Mouse (Mus musculus) bone marrow macrophage, adult 2 months (primary cell): ENCODE data around the gene Keap1. TPM values are rescaled to one million over a fixed set of nuclear protein-coding genes. Genes with fewer than 3 reads are reported as not detected.
"Not testable (repeated sequence)": the region's sequence is repeated elsewhere in the genome, so short reads cannot be mapped to it uniquely, and the experiment has no call there.

Source experiments
- H3K27ac ChIP-seq: 2 replicates; pipeline ENCODE4 v1.5.1; 2012; ENCODE audit warnings: low read depth, low read length; ENCODE audit not compliant: insufficient read depth
- H3K4me1 ChIP-seq: 2 replicates; pipeline ENCODE4 v1.6.1; 2012; ENCODE audit warnings: low read length; ENCODE audit not compliant: control insufficient read depth, insufficient read depth
- H3K4me3 ChIP-seq: 2 replicates; pipeline ENCODE4 v1.5.1; 2012; ENCODE audit warnings: mild to moderate bottlenecking, low read length, moderate library complexity; ENCODE audit not compliant: insufficient read depth
- CTCF ChIP-seq: IDR thresholded peaks from 2 replicates; pipeline ENCODE4 v1.5.1; 2012; ENCODE audit warnings: low read depth, mild to moderate bottlenecking, low read length, moderate library complexity
- POLR2A ChIP-seq: IDR thresholded peaks from 2 replicates; pipeline ENCODE4 v1.6.1; 2012; ENCODE audit warnings: mild to moderate bottlenecking, low read depth, low read length, borderline replicate concordance
- polyA plus RNA-seq: library from polyadenylated mRNA; stranded (reverse); fragments of >200 nt; gene quantifications from 2 replicates; pipeline ENCODE4 v1.2.4, GENCODE M21; 2012; ENCODE audit not compliant: missing spikeins, insufficient read depth, insufficient read length

Keap1 gene
- polyA plus RNA-seq, 1 experiment: 36.4 TPM

GRCm38 (mm10) chr9:21204156-21204527 lies 35.0 kb downstream of the Keap1 start:
- TF ChIP-seq POLR2A (no peak), CTCF (no peak)
- Histone ChIP-seq H3K4me3 (no peak overlapping the region), H3K27ac (no peak overlapping the region), H3K4me1 (peaks cover 13% of the 10 kb centered on the region)

GRCm38 (mm10) chr9:21198960-21199359 lies 40.2 kb downstream of the Keap1 start:
- TF ChIP-seq POLR2A (no peak), CTCF (no peak)
- Histone ChIP-seq H3K4me3 (no peak overlapping the region), H3K27ac (no peak overlapping the region), H3K4me1 (peaks cover 11% of the 10 kb centered on the region)

GRCm38 (mm10) chr9:21197981-21198380 lies 41.2 kb downstream of the Keap1 start:
- H3K27ac ChIP-seq: no peak overlapping the region

GRCm38 (mm10) chr9:21196521-21197433 lies 42.4 kb downstream of the Keap1 start:
- Histone ChIP-seq H3K4me3 (no peak overlapping the region), H3K4me1 (peaks cover 15% of the 10 kb centered on the region), H3K27ac (no peak overlapping the region)
- no peak for TF ChIP-seq POLR2A
- TF ChIP-seq CTCF: no peak

More at GRCm38 (mm10) chr9:21197981-21198380, 41.2 kb downstream of the Keap1 start:
- peaks cover 15% of the 10 kb centered on the region for H3K4me1 ChIP-seq
- H3K4me3 ChIP-seq: no peak overlapping the region
- TF ChIP-seq CTCF: no peak
- TF ChIP-seq POLR2A: no peak

- not testable (repeated sequence) for H3K4me3 ChIP-seq, H3K27ac ChIP-seq
- H3K4me1 ChIP-seq: peaks cover 15% of the 10 kb centered on the region
Observed at GRCm38 (mm10) chr9:21195736-21196505, 43.2 kb downstream of the Keap1 start.

- peaks cover 15% of the 10 kb centered on the region for H3K4me1 ChIP-seq
- no peak overlapping the region for H3K27ac ChIP-seq
- H3K4me3 ChIP-seq: no peak overlapping the region
- TF ChIP-seq POLR2A (no peak), CTCF (no peak)
Observed at GRCm38 (mm10) chr9:21194787-21195493, 44.2 kb downstream of the Keap1 start.

GRCm38 (mm10) chr9:21193786-21194185 lies 45.4 kb downstream of the Keap1 start:
- H3K4me3 ChIP-seq: no peak overlapping the region
- H3K4me1 ChIP-seq: peaks cover 15% of the 10 kb centered on the region
- no peak overlapping the region for H3K27ac ChIP-seq
- no peak for TF ChIP-seq POLR2A
- TF ChIP-seq CTCF: no peak

GRCm38 (mm10) chr9:21190670-21191069 lies 48.5 kb downstream of the Keap1 start:
- H3K27ac ChIP-seq: no peak overlapping the region
- no peak for TF ChIP-seq POLR2A
- no peak for TF ChIP-seq CTCF
- peaks cover 15% of the 10 kb centered on the region for H3K4me1 ChIP-seq
- no peak overlapping the region for H3K4me3 ChIP-seq

- Histone ChIP-seq H3K27ac (no peak overlapping the region), H3K4me1 (peaks cover 8% of the 10 kb centered on the region), H3K4me3 (no peak overlapping the region)
- TF ChIP-seq CTCF (0 out of 2 replicates have a peak, but pooled peaks have one; percentile 10), POLR2A (no peak)
Observed at GRCm38 (mm10) chr9:21189905-21190304, 49.3 kb downstream of the Keap1 start.

GRCm38 (mm10) chr9:21185436-21185835 lies 53.7 kb downstream of the Keap1 start:
- TF ChIP-seq CTCF: no peak
- TF ChIP-seq POLR2A: no peak
- Histone ChIP-seq H3K4me1 (peaks cover 19% of the 10 kb centered on the region), H3K27ac (no peak overlapping the region), H3K4me3 (no peak overlapping the region)
